Mouse (Mus musculus) lung, postnatal 4 days (tissue): ENCODE measurements around the gene Smim1.

ENCODE experiments used
- DNase-seq, 2 experiments: peaks; one replicate each; pipeline ENCODE4 v3.0.0; 2021

Gene Smim1

DNA sequence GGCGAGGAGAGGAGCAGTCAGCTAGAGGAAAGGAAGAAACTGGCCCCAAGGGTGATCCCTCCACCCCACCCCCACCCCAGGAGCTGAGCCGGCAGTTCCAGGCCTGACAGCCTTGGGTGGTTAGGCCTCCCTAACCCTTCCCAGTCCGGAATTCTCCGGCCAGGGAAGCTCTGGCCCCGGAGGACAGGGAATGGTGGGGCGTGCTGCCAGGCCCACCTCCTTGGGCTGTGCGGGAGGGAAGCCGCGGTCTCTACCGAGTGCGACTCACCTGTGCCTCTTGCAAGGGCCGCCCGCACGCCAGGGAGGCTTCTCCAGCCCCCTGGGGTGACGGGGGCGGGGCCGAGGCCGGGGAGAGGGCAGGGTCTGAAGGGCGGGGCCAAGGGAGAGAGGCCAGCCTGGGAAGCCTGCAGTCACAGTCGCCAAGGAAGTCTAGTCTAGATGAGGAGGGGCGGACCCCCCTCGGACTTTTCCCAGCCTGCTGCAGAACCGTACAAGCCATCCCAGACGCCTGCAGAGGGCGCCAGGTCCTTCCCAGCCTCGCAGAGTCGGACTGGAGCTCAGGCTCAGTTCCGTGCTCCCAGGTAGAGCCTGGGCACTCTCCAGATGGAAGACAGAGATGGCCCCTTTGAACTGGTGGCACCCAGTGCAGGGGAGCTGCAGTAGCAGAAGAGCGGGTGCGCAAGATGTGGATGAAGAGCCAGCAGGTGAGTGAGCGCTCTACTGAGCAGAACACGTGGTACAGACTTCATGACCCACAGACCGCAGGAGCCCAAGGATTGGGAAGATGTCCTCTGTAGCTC, at the start of gene Smim1:
Smim1 (minus strand) TSS at position 590 of the 800 bp plus-strand sequence.
- peak; percentile 85 to 92 for DNase-seq

- DNase-seq = no peak
These were observed 45.9 kb upstream of the Smim1 start for GRCm38 (mm10) chr4:154071941-154072340.

- DNase-seq = no peak
These were observed 45.5 kb upstream of the Smim1 start for GRCm38 (mm10) chr4:154071521-154071920.

DNA sequence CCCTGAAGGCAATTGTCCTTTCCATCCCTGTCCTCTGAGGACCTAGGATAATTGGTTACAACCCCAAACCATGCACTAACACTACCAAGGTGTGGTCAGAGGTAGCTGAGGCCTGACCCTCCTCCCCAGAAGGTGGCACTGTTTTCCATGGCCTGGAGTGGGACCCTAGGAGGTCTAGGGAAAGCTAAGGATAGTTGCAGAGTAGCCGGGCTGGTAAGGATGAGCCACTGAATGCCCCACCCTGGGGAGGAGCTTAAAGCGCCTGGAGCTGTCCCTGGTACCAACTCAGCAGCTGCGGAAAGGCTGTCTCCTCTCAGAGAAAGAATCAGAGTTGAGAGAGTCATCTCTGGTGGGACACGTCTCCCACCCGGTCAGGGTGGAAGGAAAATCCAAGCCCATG, 44.9 kb upstream of the Smim1 start:
- peak in 1 of 2 experiments; percentile 30 for DNase-seq

DNA sequence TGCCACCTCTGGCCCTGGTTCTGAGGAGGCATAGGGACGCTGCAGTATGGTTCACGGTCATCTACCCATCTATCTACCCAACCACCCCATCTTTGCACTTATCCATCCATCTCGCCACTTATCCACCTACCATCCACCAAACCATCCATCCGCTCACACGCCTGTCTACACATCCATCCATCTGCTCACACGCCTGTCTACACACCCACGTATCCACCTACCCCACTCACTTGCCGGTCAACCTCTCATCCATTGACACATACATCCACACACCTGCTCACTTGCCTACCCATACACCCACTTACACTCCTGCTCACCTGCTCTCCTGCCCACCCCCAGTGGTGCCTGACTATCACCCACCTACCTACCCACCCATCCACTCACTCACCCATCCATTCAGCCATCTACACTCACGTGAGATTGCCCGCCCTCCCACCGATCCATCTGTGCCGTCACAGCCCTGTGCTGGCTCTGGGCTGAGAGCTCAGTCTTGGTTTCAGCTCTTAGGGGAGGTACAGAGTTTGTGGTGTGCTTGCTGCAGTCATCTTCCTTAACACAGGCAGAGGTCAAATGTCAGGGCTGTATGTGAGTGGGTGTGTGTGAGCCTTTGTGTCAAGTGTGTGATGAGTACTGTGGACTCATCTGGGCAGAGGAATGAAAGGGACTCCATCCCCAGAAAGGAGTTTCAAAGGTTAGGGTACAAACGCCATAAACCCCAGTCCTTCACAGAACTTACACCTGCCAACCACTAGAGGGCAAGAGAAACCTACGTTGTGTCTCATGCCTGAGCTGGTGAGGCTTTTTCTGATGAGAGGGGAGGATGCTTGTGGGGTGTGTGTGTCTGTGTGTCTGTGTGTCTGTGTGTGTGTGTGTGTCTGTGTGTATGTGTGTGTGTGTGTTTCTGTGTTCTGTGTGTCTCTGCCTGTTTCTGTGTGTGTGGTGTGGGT, 39.1 kb upstream of the Smim1 start:
- no peak for DNase-seq

GRCm38 (mm10) chr4:154057696-154058095, 31.7 kb upstream of the Smim1 start:
- DNase-seq = no peak

GRCm38 (mm10) chr4:154056661-154057060, 30.6 kb upstream of the Smim1 start:
- DNase-seq = no peak

- DNase-seq = no peak
These were observed 30.0 kb upstream of the Smim1 start for GRCm38 (mm10) chr4:154056046-154056445.

DNA sequence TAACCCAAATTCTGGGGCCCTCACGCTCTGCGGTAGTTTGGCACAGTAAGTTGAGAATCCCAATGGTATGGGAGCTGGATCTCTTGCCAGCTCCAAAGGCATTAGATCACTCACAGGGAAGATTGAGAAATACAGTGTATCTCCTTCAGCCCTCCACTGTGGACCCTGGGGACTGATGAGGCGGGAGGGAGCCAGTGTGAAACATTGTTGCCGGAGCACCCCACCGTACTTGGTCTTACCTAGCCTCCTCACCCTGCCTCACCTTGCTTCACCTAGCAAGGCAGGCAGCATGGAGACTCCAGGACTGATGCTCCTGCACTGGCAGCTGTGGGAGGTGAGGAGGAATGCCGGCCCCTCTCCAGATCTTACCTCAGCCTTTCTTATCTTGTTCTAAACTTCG, 29.5 kb upstream of the Smim1 start:
- DNase-seq = no peak

GRCm38 (mm10) chr4:154053065-154053464, 27.0 kb upstream of the Smim1 start:
- DNase-seq = no peak

GRCm38 (mm10) chr4:154051401-154051800, 25.4 kb upstream of the Smim1 start:
- no peak for DNase-seq

DNA sequence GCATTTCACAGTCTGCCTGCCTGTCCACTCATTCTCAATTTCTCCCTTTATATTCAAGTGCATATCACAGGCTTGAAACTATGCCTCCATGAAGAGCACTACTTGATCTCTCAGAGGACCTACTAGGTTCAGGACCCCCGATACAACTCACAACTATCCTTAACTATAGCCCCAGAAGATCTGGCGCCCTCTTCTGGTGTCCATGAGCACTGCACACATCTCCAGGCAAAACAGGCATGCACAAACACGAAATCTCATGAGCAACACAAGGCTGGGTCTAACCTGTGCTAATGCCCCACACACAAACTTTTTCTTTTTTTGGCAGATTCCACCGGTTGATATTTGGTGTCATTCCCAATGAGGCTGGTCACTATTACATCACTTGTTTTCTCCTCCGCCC, 19.8 kb upstream of the Smim1 start:
- no peak for DNase-seq

DNA sequence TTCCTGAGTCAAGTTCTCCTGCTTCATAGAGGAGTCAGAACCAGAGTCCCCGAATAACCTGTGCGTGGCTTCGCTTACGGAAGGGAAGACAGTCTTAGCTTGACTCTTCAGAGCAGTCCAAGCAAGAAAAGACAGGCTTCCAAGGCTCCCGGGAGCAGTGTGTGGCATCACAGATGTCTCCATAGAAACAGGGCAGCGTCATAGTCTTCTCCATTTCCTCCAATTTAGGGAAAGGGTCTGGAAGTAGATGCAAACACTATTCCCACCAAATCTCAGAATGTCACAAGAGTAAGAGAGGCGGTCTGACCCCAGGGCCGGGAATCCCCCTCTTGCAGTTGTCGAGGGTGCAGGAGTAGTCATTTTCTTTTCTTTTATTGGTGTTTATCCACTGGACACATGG, 16.5 kb upstream of the Smim1 start, which contains the start of gene Ccdc27:
Ccdc27 (minus strand) TSS at position 101 of the 400 bp plus-strand sequence.
- DNase-seq = no peak

DNA sequence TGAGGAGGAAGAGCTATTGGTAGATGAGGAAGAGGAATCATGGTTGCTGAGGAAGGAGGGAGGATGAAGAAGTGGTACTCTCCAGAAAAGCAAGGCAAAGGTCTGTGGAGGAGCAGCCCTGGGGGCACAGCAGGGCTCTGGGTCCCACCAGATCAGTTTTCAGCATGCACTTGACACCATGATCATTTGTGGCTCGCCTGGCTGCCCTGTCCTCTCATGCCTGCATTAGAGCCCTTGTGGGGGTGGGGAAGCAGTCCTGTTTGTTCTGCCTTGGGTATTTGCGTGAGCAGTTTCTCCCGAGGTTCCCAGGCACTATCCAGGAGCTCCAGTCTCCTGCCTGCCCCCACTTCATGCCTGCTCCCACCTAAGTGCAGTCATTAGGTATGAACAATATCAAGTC, 11.1 kb upstream of the Smim1 start:
- no peak for DNase-seq

GRCm38 (mm10) chr4:154028646-154029045, 2.6 kb upstream of the Smim1 start:
- no peak for DNase-seq

DNA sequence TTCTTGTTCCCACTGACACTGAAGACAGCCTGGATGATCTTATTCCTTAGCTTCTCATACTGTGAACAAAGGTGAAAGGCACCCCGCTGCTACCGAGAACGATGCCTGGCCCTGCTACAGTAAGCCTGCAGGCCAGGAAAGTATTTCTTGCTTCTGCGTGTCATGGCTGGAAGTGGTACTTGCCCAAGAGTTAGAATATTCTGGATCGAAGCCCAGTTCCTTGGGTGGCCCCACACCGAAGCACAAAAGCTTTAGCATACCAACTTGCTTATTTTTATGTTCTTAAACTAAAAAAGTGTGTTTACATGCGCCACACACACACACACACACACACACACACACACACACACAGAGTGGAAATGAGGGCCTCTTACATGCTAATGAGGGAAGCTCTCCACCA, 2.0 kb upstream of the Smim1 start:
- DNase-seq = no peak

GRCm38 (mm10) chr4:154026441-154026761, 371 bp upstream of the Smim1 start:
- DNase-seq = no peak

DNA sequence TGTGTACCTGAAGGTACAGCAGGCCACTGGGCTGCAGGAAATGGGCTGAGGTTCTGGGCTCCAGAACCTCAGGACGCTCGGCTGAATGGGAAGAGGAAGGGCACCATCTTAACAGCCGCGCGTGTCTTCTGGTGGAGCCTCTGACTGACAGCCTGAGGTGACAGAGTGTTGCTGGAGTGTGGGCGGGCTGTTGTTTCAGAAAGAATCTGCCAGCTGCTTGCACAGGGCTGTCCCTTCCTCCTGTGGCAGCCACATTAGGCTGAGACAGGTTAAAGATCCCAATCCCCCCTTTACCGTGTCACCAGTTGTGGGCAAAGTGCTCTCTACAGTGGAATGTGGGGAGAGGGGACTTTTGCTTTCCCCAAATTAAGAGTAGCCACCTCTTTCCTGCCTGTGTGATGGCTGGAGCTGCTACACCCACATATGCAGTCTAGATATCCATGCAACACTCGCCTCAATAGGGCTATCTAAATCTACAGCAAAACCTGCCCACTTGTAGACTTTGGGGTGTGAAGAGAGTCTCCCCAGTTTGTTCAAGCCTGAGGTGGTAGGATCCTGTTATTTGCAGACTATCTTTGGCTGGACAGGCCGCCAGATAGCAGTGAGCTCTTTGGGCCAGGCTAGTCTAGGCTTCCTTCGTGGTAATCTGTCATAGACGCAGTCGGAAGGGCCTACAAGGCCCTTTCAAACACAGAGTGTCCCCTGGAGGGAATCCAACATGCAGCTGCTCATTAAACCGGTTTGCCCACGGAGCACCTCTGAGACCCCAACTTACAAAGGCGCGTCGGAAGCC, 1.1 kb downstream of the Smim1 start:
- DNase-seq = no peak

- DNase-seq = no peak
These were observed 2.1 kb downstream of the Smim1 start for GRCm38 (mm10) chr4:154023754-154024601.

GRCm38 (mm10) chr4:154022844-154023243, 3.2 kb downstream of the Smim1 start:
- DNase-seq = no peak

DNA sequence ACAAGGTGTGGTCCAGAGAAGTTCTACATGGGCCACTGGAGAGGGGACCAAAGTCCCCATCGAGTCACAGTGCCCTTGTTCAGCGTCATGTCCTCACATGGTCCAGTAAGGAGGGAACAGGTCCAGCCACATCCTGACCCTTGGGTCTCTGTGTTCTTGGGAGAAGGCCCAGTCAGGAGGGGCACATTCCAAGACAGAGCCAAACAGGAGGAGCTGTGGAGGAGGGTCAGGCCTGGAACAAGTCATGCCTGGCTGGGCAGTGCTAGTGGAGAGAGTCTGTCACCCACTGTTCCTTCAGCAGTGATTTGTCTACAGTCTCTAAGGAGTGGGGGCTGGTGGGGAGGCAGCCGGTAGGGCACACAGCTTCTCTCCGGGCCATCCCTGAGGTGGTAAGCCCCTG, 3.6 kb downstream of the Smim1 start:
- DNase-seq = peak; percentile 58 to 82

- DNase-seq = no peak
These were observed 4.6 kb downstream of the Smim1 start for GRCm38 (mm10) chr4:154021432-154021831.
